Mouse (Mus musculus) brain, adult 10 weeks (tissue): ENCODE results near the gene Ptgir. TPM values are rescaled to one million over a fixed set of nuclear protein-coding genes. Genes with fewer than 3 reads are reported as not detected.

Experiments
- polyA plus RNA-seq: library from polyadenylated mRNA; stranded (reverse); fragments of 350-450 nt; fragmentation: Illumina TruSeq; extraction: RNeasy Lipid Tissue Mini Kit (QIAGEN cat#74804); gene quantifications from one replicate; pipeline ENCODE4 v1.2.3, GENCODE M21; 2015; ENCODE audit warnings: low read depth, low replicate concordance

Gene Ptgir
- not detected for polyA plus RNA-seq

GRCm38 (mm10) chr7:16906281-16906680, at the start of gene Ptgir:
TSS of gene Ptgir (plus strand) at chr7:16906490.

GRCm38 (mm10) chr7:16875310-16875325, 31.2 kb upstream of the Ptgir start, which contains the start of gene Dact3:
TSS of gene Dact3 (plus strand) at chr7:16875317.

GRCm38 (mm10) chr7:16891641-16892351, 14.5 kb upstream of the Ptgir start, which contains the start of gene Gng8:
TSS of gene Gng8 (plus strand) at chr7:16891786.

GRCm38 (mm10) chr7:16924037-16924834, 17.9 kb downstream of the Ptgir start, which contains the start of gene Calm3:
TSS of gene Calm3 (minus strand) at chr7:16924114.

DNA sequence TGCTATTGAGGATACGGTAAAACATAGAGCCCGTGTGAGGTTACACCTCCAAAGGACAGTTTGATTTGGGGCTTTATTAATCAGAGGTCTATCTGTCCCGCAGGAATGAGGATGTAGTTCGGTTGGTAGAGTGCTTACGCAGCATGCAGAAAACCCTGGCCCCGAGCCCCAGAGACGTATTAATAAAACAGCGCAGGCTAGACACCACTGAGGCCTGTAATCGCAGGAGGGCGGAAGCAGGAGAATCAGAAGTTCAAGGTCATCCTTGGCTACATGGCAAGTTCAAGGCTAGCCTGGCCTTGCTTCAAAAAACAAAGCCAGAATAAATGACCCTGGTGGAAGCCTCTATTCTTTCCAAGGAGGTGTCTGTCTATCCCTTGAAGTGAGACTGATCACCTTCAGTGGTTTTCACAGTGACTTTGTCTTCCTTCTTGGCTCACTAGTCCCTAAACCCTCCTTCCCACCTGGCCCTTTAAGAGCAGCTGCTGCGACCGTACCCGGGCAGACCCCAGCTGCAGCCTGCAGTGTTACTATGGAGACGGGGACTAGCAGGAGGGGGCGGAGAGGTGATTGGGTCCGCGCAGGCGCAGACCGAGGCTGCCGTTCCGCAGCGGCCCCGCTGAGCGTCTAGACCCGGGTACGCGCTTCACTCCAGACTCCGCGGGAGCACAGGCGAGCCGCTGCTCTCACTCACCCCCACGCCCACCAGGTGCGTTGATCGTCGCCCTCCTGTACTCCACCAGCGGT, 37.9 kb downstream of the Ptgir start, which contains the start of gene Pnmal2:
Pnmal2 (plus strand) TSS at position 622 of the 747 bp plus-strand sequence.

DNA sequence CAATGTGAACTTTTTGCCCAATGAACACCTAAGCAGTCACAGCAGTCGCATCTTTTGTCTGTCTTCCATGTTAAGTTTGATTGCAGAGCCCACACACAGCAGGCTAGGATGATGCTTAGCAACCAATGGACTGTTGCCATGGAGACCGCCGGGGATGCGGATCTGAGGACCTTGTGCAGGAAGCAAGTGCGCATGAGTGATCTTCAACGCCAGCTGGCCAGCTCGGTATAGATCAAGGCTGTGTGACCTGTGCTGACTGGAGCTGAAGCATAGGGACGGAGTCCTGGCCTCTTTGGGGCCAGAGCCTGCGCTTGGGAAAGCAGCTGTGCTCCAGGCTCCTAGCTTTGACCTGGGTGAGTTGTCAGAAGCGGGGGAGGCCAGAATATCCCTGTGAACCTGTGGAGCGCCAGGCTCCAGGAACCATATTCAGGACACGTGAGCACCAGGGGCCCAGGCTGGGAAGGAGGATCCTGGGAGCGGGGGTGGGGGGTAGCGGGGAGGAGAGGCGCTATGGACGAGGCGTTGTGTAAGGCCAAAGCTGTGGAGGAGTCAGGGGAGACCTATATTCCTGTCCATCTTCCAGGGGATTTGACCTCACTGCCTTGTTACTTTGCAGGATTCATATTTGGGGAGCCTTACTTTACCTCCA, 53.4 kb downstream of the Ptgir start, which contains the start of gene Pnmal1:
Pnmal1 (plus strand) TSS at position 141 of the 649 bp plus-strand sequence.

Other genes with a start within 250 kb of the Ptgir start
- gene Ceacam15, start 230.8 kb upstream of the Ptgir start, polyA plus RNA-seq: not detected
- gene Ceacam9, start 184.6 kb upstream of the Ptgir start, polyA plus RNA-seq: 0.55 TPM
- 421 TPM for gene Ap2s1, start 168.1 kb upstream of the Ptgir start, polyA plus RNA-seq
- 2.6 TPM for gene Slc1a5, start 125.2 kb upstream of the Ptgir start, polyA plus RNA-seq
- gene Strn4, start 90.6 kb upstream of the Ptgir start, polyA plus RNA-seq: 165 TPM
- 36.4 TPM for gene Fkrp, start 89.8 kb upstream of the Ptgir start, polyA plus RNA-seq
- gene Prkd2, start 63.6 kb upstream of the Ptgir start, polyA plus RNA-seq: 4.0 TPM
- gene Dact3, start 31.2 kb upstream of the Ptgir start, polyA plus RNA-seq: 69.7 TPM
- 5.7 TPM for gene Gng8, start 14.7 kb upstream of the Ptgir start, polyA plus RNA-seq
- 1,467 TPM for gene Calm3, start 17.6 kb downstream of the Ptgir start, polyA plus RNA-seq
- gene Pnmal2, start 38.2 kb downstream of the Ptgir start, polyA plus RNA-seq: 160 TPM
- 101 TPM for gene Pnmal1, start 53.2 kb downstream of the Ptgir start, polyA plus RNA-seq
- gene Gm42372, start 76.6 kb downstream of the Ptgir start, polyA plus RNA-seq: 64.6 TPM
- 1.8 TPM for gene Ccdc8, start 86.2 kb downstream of the Ptgir start, polyA plus RNA-seq
- gene Ppp5c, start 121.4 kb downstream of the Ptgir start, polyA plus RNA-seq: 131 TPM
- gene Hif3a, start 155.9 kb downstream of the Ptgir start, polyA plus RNA-seq: 0.97 TPM
- gene Psg16, start 167.6 kb downstream of the Ptgir start, polyA plus RNA-seq: 3.4 TPM
- not detected for gene Ceacam3, start 243.8 kb downstream of the Ptgir start, polyA plus RNA-seq